Comparison of ENCODE assay signal across 15 mouse cellular contexts in the genomic region with DNA sequence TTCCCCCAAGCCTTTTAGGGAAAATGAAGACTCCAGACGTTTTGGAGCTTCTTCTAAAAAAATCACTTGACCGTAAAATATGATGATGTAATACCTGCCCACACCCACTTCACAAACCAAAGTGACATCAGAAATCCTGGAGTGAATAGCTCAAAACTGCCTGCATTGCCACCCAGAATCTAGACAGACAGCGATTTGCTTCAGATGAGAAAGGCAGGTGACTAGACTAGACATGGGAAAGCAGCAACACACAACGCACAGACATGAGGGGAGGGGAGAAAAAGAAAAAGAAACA. TPM values are rescaled to one million over a fixed set of nuclear protein-coding genes. Genes with fewer than 3 reads are reported as not detected.
DNase-seq lines count a peak whose midpoint lies in the region; ATAC-seq and TF ChIP-seq lines count a peak whose summit lies in the region.
"Had no signal": no experiment of that assay in that cellular context is flagged by ENCODE, and none has a peak within 500 bp of the region (broad histone marks: within the 10 kb centered on the region; RNA-seq: fewer than 3 reads in every experiment).

No protein-coding gene starts in this region.

- H3K36me3 ChIP-seq in forebrain, embryonic 12.5 days (replicated peaks), result no peaks in the 10 kb centered on the region; the same call in 1 of the 2 replicates
- no peaks in the 10 kb centered on the region for H3K36me3 ChIP-seq in forebrain, embryonic 16.5 days (ENCODE audit: control insufficient read depth, insufficient read depth)
- no peaks in the 10 kb centered on the region for H3K36me3 ChIP-seq in kidney, embryonic 15.5 days
- H3K36me3 ChIP-seq in forebrain, postnatal 0 days (ENCODE audit: insufficient read depth), result no peaks in the 10 kb centered on the region
- H3K36me3 ChIP-seq in neural tube, embryonic 13.5 days, result no peaks in the 10 kb centered on the region
- H3K36me3 ChIP-seq: limb, embryonic 15.5 days had no signal

- H3K4me3 ChIP-seq in forebrain, embryonic 12.5 days (replicated peaks), result no peak overlapping the region
- H3K4me3 ChIP-seq in forebrain, embryonic 16.5 days (replicated peaks; ENCODE audit: low read length), result no peak overlapping the region
- no peak overlapping the region for H3K4me3 ChIP-seq in kidney, embryonic 15.5 days (replicated peaks)
- H3K4me3 ChIP-seq in forebrain, postnatal 0 days (ENCODE audit: low read depth, low read length), result no peak overlapping the region
- H3K4me3 ChIP-seq in neural tube, embryonic 13.5 days, result no peak overlapping the region
- H3K4me3 ChIP-seq: limb, embryonic 15.5 days had no signal

- no peak for ATAC-seq in forebrain, embryonic 12.5 days (ENCODE audit: low FRiP score)
- no peak for ATAC-seq in forebrain, embryonic 16.5 days
- ATAC-seq in kidney, embryonic 15.5 days (replicated peaks; ENCODE audit: low FRiP score), result no peak
- no peak for ATAC-seq in forebrain, postnatal 0 days
- ATAC-seq in neural tube, embryonic 13.5 days (ENCODE audit: low read depth), result no peak
- ATAC-seq: Patski had no signal

- 63% methylated on average over 4 of the region's 4 CpGs for WGBS in forebrain, embryonic 12.5 days
- WGBS in forebrain, embryonic 16.5 days, result 53% methylated on average over 4 of the region's 4 CpGs
- WGBS in kidney, embryonic 15.5 days, result 67% methylated on average over 4 of the region's 4 CpGs
- WGBS in forebrain, postnatal 0 days, result 39% methylated on average over 4 of the region's 4 CpGs
- WGBS in neural tube, embryonic 13.5 days, result 48% methylated on average over 4 of the region's 4 CpGs

- no peaks in the 10 kb centered on the region for H3K27me3 ChIP-seq in forebrain, embryonic 12.5 days
- H3K27me3 ChIP-seq in forebrain, embryonic 16.5 days (replicated peaks; ENCODE audit: control insufficient read depth, insufficient read depth, low read length), result no peaks in the 10 kb centered on the region
- no peaks in the 10 kb centered on the region for H3K27me3 ChIP-seq in kidney, embryonic 15.5 days
- no peaks in the 10 kb centered on the region for H3K27me3 ChIP-seq in forebrain, postnatal 0 days (ENCODE audit: insufficient read depth, low read length)
- H3K27me3 ChIP-seq in neural tube, embryonic 13.5 days, result no peaks in the 10 kb centered on the region
- H3K27me3 ChIP-seq: limb, embryonic 15.5 days; Patski had no signal

- no peak overlapping the region for H3K4me2 ChIP-seq in forebrain, embryonic 12.5 days
- H3K4me2 ChIP-seq in forebrain, embryonic 16.5 days (ENCODE audit: low read length), result no peak overlapping the region
- H3K4me2 ChIP-seq in kidney, embryonic 15.5 days, result no peak overlapping the region
- no peak overlapping the region for H3K4me2 ChIP-seq in forebrain, postnatal 0 days (ENCODE audit: low read depth)
- H3K4me2 ChIP-seq in neural tube, embryonic 13.5 days, result no peak overlapping the region
- H3K4me2 ChIP-seq: limb, embryonic 15.5 days had no signal

- H3K9ac ChIP-seq in forebrain, embryonic 12.5 days, result no peak overlapping the region
- no peak overlapping the region for H3K9ac ChIP-seq in forebrain, embryonic 16.5 days (replicated peaks; ENCODE audit: low read depth, low read length)
- H3K9ac ChIP-seq in kidney, embryonic 15.5 days, result no peak overlapping the region
- H3K9ac ChIP-seq in forebrain, postnatal 0 days, result no peak overlapping the region
- H3K9ac ChIP-seq in neural tube, embryonic 13.5 days, result peak overlapping the region; percentile 42; the same call in 1 of the 2 replicates
- H3K9ac ChIP-seq: limb, embryonic 15.5 days had no signal

- H3K27ac ChIP-seq in forebrain, embryonic 12.5 days, result peak overlapping the region; percentile 67; the same call in 1 of the 2 replicates
- no peak overlapping the region for H3K27ac ChIP-seq in forebrain, embryonic 16.5 days (ENCODE audit: low read length)
- H3K27ac ChIP-seq in kidney, embryonic 15.5 days, result peak overlapping the region; percentile 49; the same call in 1 of the 2 replicates
- H3K27ac ChIP-seq in forebrain, postnatal 0 days (ENCODE audit: low read depth, low read length), result peak overlapping the region; percentile 54; the same call in 1 of the 2 replicates
- peak overlapping the region; percentile 81 for H3K27ac ChIP-seq in neural tube, embryonic 13.5 days (replicated peaks)

- H3K9me3 ChIP-seq in forebrain, embryonic 12.5 days, result no peaks in the 10 kb centered on the region
- no peaks in the 10 kb centered on the region for H3K9me3 ChIP-seq in forebrain, embryonic 16.5 days (ENCODE audit: control insufficient read depth, low read length)
- no peaks in the 10 kb centered on the region for H3K9me3 ChIP-seq in kidney, embryonic 15.5 days (replicated peaks)
- H3K9me3 ChIP-seq in forebrain, postnatal 0 days (ENCODE audit: low read length), result no peaks in the 10 kb centered on the region
- H3K9me3 ChIP-seq in neural tube, embryonic 13.5 days, result no peaks in the 10 kb centered on the region
- H3K9me3 ChIP-seq: limb, embryonic 15.5 days had no signal

- TF ChIP-seq CTCF in forebrain, postnatal 0 days (IDR thresholded peaks at IDR 0.05; ENCODE audit: low read depth), result no peak

- DNase-seq in kidney, adult 18-20 months, result no peak
- no peak for DNase-seq in forebrain, postnatal 0 days
- no peak for DNase-seq in layer of hippocampus, adult 18-20 months (ENCODE audit: low spot score in 2 of 2)
- no peak for DNase-seq in kidney, postnatal 10 days
- DNase-seq: cerebellum, postnatal 14 days; gastrocnemius, postnatal 25 days; kidney, adult 9 months; lung, adult 18-20 months; lung, postnatal 4 days had no signal

- H3K4me1 ChIP-seq in forebrain, embryonic 12.5 days, result peaks cover 19% of the 10 kb centered on the region
- peaks cover 5% of the 10 kb centered on the region; the same call in 1 of the 2 replicates for H3K4me1 ChIP-seq in forebrain, embryonic 16.5 days (replicated peaks; ENCODE audit: control insufficient read depth, insufficient read depth, low read length)
- peaks cover 22% of the 10 kb centered on the region for H3K4me1 ChIP-seq in kidney, embryonic 15.5 days
- H3K4me1 ChIP-seq in forebrain, postnatal 0 days (ENCODE audit: insufficient read depth), result 0 out of 2 replicates have a peak, but pooled peaks cover 4% of the 10 kb centered on the region
- peaks cover 20% of the 10 kb centered on the region for H3K4me1 ChIP-seq in neural tube, embryonic 13.5 days (replicated peaks)

RNA-seq across cellular contexts. Expression of gene Kremen1, which starts 10.7 kb away (rescaled TPM):
- polyA plus RNA-seq in forebrain, embryonic 12.5 days (2016; fragmentation: Nextera tagmentation; extraction: Ambion mirVana), result 11.9 and 12.0 TPM in 2 replicates
- 4.7 and 6.3 TPM in 2 replicates for polyA plus RNA-seq in forebrain, embryonic 16.5 days (2015; fragmentation: Nextera tagmentation; extraction: Ambion mirVana)
- 21.8 and 22.9 TPM in 2 replicates for polyA plus RNA-seq in kidney, embryonic 15.5 days (2015; fragmentation: Nextera tagmentation; extraction: Ambion mirVana)
- 7.5 and 9.7 TPM in 2 replicates for total RNA-seq in forebrain, postnatal 0 days (2014; rRNA removed)
- polyA plus RNA-seq in forebrain, postnatal 0 days (2015; fragmentation: Nextera tagmentation; extraction: Ambion mirVana), result 2.3 and 2.9 TPM in 2 replicates
- 7.7 and 8.5 TPM in 2 replicates for polyA plus RNA-seq in neural tube, embryonic 13.5 days (2015; fragmentation: Nextera tagmentation; extraction: Ambion mirVana)
- 10 to 100 TPM; 12.9 to 15.5 TPM for total RNA-seq in layer of hippocampus, adult 18-20 months (2021)
